Mouse (Mus musculus): ENCODE results near the gene Bcas1.
"Not testable (repeated sequence)": the region's sequence is repeated elsewhere in the genome, so short reads cannot be mapped to it uniquely, and the experiment has no call there.

- not testable (repeated sequence) for TF ChIP-seq CTCF (IDR thresholded peaks at IDR 0.05; ENCODE audit: low read depth); EP300 (optimal IDR thresholded peaks at IDR 0.05)
Measured at GRCm38 (mm10) chr2:170453809-170454208, 26.2 kb upstream of the Bcas1 start.
